Mouse (Mus musculus) lung, embryonic 14.5 days (tissue): ENCODE results near the gene Serpinc1. TPM values are rescaled to one million over a fixed set of nuclear protein-coding genes. Genes with fewer than 3 reads are reported as not detected.
"Not testable (repeated sequence)": the region's sequence is repeated elsewhere in the genome, so short reads cannot be mapped to it uniquely, and the experiment has no call there.

Experiments used
- ATAC-seq: fragments of 200-750 bp; cut with Nextera tagmentation; 2 replicates; pipeline ENCODE4 v1.8.0; 2017; ENCODE audit warnings: mild to moderate bottlenecking, moderate TSS enrichment, moderate library complexity; ENCODE audit not compliant: insufficient read depth
- DNase-seq: peaks from one replicate; pipeline ENCODE4 v3.0.0-alpha.2; 2015
- H3K27ac ChIP-seq: fragments of 300-500 bp; sonication (generic); 2 replicates; pipeline ENCODE4 v1.5.1; 2014; ENCODE audit warnings: low read depth, mild to moderate bottlenecking, moderate library complexity
- H3K27me3 ChIP-seq: fragments of 300-500 bp; sonication (generic); 2 replicates; pipeline ENCODE4 v1.6.1; 2014; ENCODE audit warnings: low read length, control low read depth; ENCODE audit not compliant: insufficient read depth
- H3K36me3 ChIP-seq: fragments of 300-500 bp; sonication (generic); 2 replicates; pipeline ENCODE4 v1.6.1; 2014; ENCODE audit warnings: control low read depth; ENCODE audit not compliant: insufficient read depth
- H3K4me1 ChIP-seq: fragments of 300-500 bp; sonication (generic); 2 replicates; pipeline ENCODE4 v1.6.1; 2014; ENCODE audit warnings: antibody characterized with exemption, control low read depth; ENCODE audit not compliant: insufficient read depth
- H3K4me2 ChIP-seq: fragments of 300-500 bp; sonication (generic); 2 replicates; pipeline ENCODE4 v1.6.1; 2014; ENCODE audit warnings: mild to moderate bottlenecking
- H3K4me3 ChIP-seq: fragments of 300-500 bp; sonication (generic); 2 replicates; pipeline ENCODE4 v1.5.1; 2014; ENCODE audit warnings: low read depth, low read length
- H3K9ac ChIP-seq: fragments of 300-500 bp; sonication (generic); 2 replicates; pipeline ENCODE4 v1.6.1; 2014
- H3K9me3 ChIP-seq: fragments of 300-500 bp; sonication (generic); 2 replicates; pipeline ENCODE4 v1.6.1; 2016; ENCODE audit warnings: low read depth, low read length, control low read depth
- CTCF ChIP-seq: IDR thresholded peaks from 2 replicates; pipeline ENCODE4 v1.5.1; 2016; ENCODE audit warnings: antibody characterized with exemption, low read depth
- WGBS: fragments of 180-500 bp; shearing (Covaris S2); extraction: QIAGEN DNeasy Blood & Tissue Kit; methylation state at CpG from one replicate; pipeline ENCODE4 v1.1.7; 2014; 5-methylcytosine and 5-hydroxymethylcytosine counted together
- polyA plus RNA-seq: library from polyadenylated mRNA; unstranded; fragments of >200 nt; fragmentation: Nextera tagmentation; extraction: Ambion mirVana; gene quantifications from 2 replicates; pipeline ENCODE4 v1.2.1, GENCODE M21; 2014

The Serpinc1 gene
- polyA plus RNA-seq, 1 experiment from 2014 or later: 1.3 TPM

GRCm38 (mm10) chr1:161020051-161020450 is 41.7 kb downstream of the Serpinc1 start:
- Histone ChIP-seq H3K27ac (no peak overlapping the region), H3K9ac (no peak overlapping the region), H3K4me1 (no peaks in the 10 kb centered on the region), H3K9me3 (no peaks in the 10 kb centered on the region), H3K36me3 (peaks cover 41% of the 10 kb centered on the region), H3K4me3 (no peak overlapping the region), H3K4me2 (no peak overlapping the region), H3K27me3 (no peaks in the 10 kb centered on the region)
- no peak for TF ChIP-seq CTCF
- WGBS: 90% methylated on average over 14 of the region's 14 CpGs
- ATAC-seq (no peak), DNase-seq (no peak)

DNA sequence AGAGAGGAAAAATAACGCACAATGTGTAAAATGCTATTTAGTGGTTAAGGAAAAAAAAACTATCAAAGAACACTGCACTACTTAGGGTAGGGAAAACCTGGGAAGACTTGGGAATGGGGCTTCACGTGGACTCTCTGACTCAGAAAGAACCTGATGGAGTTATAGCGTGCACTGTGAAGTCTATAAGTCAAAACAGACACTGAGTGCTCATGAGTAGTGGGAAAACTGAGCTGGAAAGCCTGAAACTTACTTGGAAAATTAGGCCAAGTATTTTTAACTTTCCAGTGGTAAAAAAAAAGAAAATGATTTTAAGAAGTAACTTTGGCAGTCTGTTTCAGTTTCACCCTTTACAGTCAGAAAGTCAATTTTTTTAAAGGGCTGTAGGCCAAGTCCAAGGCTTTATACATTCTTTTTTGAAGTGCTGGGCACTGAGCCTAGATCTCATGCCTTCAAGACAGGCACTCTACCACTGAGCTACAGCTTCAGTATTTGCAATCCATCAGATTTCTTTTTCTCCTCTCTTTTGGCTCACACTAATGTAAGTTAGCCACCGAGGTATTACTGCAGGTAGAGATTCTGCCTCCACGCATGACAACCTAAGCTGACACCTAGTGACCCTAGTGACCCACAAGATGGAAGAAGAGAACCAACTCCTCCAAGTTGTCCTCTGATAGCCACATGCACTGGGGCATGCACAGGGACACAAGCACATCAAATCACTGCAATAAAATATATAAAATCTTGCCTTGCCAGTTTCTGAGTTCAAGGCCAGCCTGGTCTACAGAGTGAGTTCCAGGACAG is 47.2 kb downstream of the Serpinc1 start:
- peaks cover 33% of the 10 kb centered on the region for H3K36me3 ChIP-seq
- peak; percentile 82 for DNase-seq

GRCm38 (mm10) chr1:161027196-161027595 is 48.8 kb downstream of the Serpinc1 start:
- DNase-seq (no peak), ATAC-seq (no peak)
- 80% methylated on average over 2 of the region's 2 CpGs for WGBS
- H3K27ac ChIP-seq: no peak overlapping the region
- TF ChIP-seq CTCF: no peak
- H3K4me3 ChIP-seq: no peak overlapping the region
- H3K36me3 ChIP-seq: peaks cover 45% of the 10 kb centered on the region
- no peak overlapping the region for H3K4me2 ChIP-seq
- H3K27me3 ChIP-seq: no peaks in the 10 kb centered on the region
- no peaks in the 10 kb centered on the region for H3K9me3 ChIP-seq
- H3K4me1 ChIP-seq: no peaks in the 10 kb centered on the region
- no peak overlapping the region for H3K9ac ChIP-seq

More for the DNA sequence above, 47.2 kb downstream of the Serpinc1 start:
- Histone ChIP-seq H3K9me3 (no peaks in the 10 kb centered on the region), H3K9ac (no peak overlapping the region), H3K4me3 (no peak overlapping the region), H3K4me2 (no peak overlapping the region), H3K27me3 (no peaks in the 10 kb centered on the region), H3K27ac (no peak overlapping the region), H3K4me1 (no peaks in the 10 kb centered on the region)
- TF ChIP-seq CTCF: no peak
- WGBS: 75% methylated on average over 5 of the region's 5 CpGs
- peak; percentile 60; the same call in 1 of the 2 replicates for ATAC-seq

DNA sequence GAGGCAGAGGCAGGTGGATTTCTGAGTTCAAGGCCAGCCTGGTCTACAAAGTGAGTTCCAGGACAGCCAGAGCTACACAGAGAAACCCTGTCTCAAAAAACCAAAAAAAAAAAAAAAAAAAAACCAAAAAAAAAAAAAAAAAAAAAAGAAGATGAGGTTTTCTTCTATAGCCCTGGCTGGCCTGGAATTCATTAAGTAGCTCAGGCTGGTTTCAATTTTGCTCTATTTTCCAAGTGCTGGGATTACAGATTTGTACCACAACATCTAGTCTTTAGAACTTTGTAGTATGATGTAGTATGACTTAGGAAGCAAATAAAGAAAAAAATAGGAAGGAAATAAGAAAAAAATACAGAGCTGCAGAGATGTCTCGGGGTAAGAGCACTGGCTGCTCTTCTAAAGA is 50.0 kb downstream of the Serpinc1 start:
- H3K27me3 ChIP-seq, ATAC-seq, H3K9me3 ChIP-seq, H3K4me2 ChIP-seq, H3K4me1 ChIP-seq, H3K27ac ChIP-seq, DNase-seq, H3K4me3 ChIP-seq, H3K9ac ChIP-seq: not testable (repeated sequence)
- 91% methylated on average over 1 of the region's 1 CpGs for WGBS
- peaks cover 48% of the 10 kb centered on the region for H3K36me3 ChIP-seq

GRCm38 (mm10) chr1:161030058-161030457 is 51.7 kb downstream of the Serpinc1 start:
- Histone ChIP-seq H3K4me1 (no peaks in the 10 kb centered on the region), H3K9ac (no peak overlapping the region), H3K27ac (no peak overlapping the region), H3K36me3 (peaks cover 41% of the 10 kb centered on the region), H3K4me3 (no peak overlapping the region), H3K9me3 (no peaks in the 10 kb centered on the region), H3K27me3 (no peaks in the 10 kb centered on the region), H3K4me2 (no peak overlapping the region)
- no peak for DNase-seq
- 92% methylated on average over 3 of the region's 3 CpGs for WGBS
- no peak for TF ChIP-seq CTCF
- ATAC-seq: no peak

- ATAC-seq (no peak), DNase-seq (no peak)
- Histone ChIP-seq H3K9me3 (no peaks in the 10 kb centered on the region), H3K27ac (no peak overlapping the region), H3K27me3 (no peaks in the 10 kb centered on the region), H3K36me3 (peaks cover 49% of the 10 kb centered on the region), H3K9ac (no peak overlapping the region), H3K4me1 (no peaks in the 10 kb centered on the region), H3K4me2 (no peak overlapping the region), H3K4me3 (no peak overlapping the region)
- TF ChIP-seq CTCF: no peak
- WGBS: 89% methylated on average over 9 of the region's 9 CpGs
Observed at GRCm38 (mm10) chr1:161031881-161032280, 53.5 kb downstream of the Serpinc1 start.

GRCm38 (mm10) chr1:161032345-161032744 is 54.0 kb downstream of the Serpinc1 start:
- no peaks in the 10 kb centered on the region for H3K9me3 ChIP-seq
- TF ChIP-seq CTCF: no peak
- no peak overlapping the region for H3K4me3 ChIP-seq
- DNase-seq: no peak
- peaks cover 52% of the 10 kb centered on the region for H3K36me3 ChIP-seq
- no peaks in the 10 kb centered on the region for H3K4me1 ChIP-seq
- H3K4me2 ChIP-seq: no peak overlapping the region
- no peak for ATAC-seq
- H3K27me3 ChIP-seq: no peaks in the 10 kb centered on the region
- WGBS: 93% methylated on average over 7 of the region's 7 CpGs
- no peak overlapping the region for H3K9ac ChIP-seq
- H3K27ac ChIP-seq: no peak overlapping the region
